Mouse (Mus musculus) limb, embryonic 12.5 days (tissue): ENCODE measurements at regions not wholly inside any gene's neighbourhood (a gene's known extent, or its start where the extent isn't known, plus 50 kb on each side); places are given as distances from the start of the nearest gene placed in this dataset.

Experiments used
- ATAC-seq: fragments of 200-750 bp; cut with Nextera tagmentation; 2 replicates; pipeline ENCODE4 v1.8.0; 2017; ENCODE audit warnings: low read depth, moderate TSS enrichment; ENCODE audit not compliant: insufficient number of reproducible peaks, insufficient read depth, low FRiP score, low TSS enrichment
- H3K27ac ChIP-seq: fragments of 300-500 bp; sonication (generic); 2 replicates; pipeline ENCODE4 v1.5.1; 2016; ENCODE audit warnings: mild to moderate bottlenecking, moderate library complexity
- H3K27me3 ChIP-seq: fragments of 300-500 bp; sonication (generic); 2 replicates; pipeline ENCODE4 v1.6.1; 2016; ENCODE audit warnings: mild to moderate bottlenecking, moderate library complexity
- H3K36me3 ChIP-seq: fragments of 300-500 bp; sonication (generic); 2 replicates; pipeline ENCODE4 v1.6.1; 2016; ENCODE audit warnings: mild to moderate bottlenecking, moderate library complexity
- H3K4me1 ChIP-seq: fragments of 300-500 bp; sonication (generic); replicated peaks from 2 replicates; pipeline ENCODE4 v1.6.1; 2016
- H3K4me2 ChIP-seq: fragments of 300-500 bp; sonication (generic); 2 replicates; pipeline ENCODE4 v1.6.1; 2016; ENCODE audit warnings: mild to moderate bottlenecking, moderate library complexity
- H3K4me3 ChIP-seq: fragments of 300-500 bp; sonication (generic); replicated peaks from 2 replicates; pipeline ENCODE4 v1.5.1; 2016; ENCODE audit warnings: mild to moderate bottlenecking
- H3K9ac ChIP-seq: fragments of 300-500 bp; sonication (generic); replicated peaks from 2 replicates; pipeline ENCODE4 v1.6.1; 2016; ENCODE audit warnings: mild to moderate bottlenecking, moderate library complexity
- H3K9me3 ChIP-seq: fragments of 300-500 bp; sonication (generic); 2 replicates; pipeline ENCODE4 v1.6.1; 2016; ENCODE audit warnings: mild to moderate bottlenecking, moderate library complexity
- WGBS: fragments of 180-500 bp; shearing (Covaris S2); methylation state at CpG from one replicate; pipeline ENCODE4 v1.1.7; 2016; 5-methylcytosine and 5-hydroxymethylcytosine counted together

DNA sequence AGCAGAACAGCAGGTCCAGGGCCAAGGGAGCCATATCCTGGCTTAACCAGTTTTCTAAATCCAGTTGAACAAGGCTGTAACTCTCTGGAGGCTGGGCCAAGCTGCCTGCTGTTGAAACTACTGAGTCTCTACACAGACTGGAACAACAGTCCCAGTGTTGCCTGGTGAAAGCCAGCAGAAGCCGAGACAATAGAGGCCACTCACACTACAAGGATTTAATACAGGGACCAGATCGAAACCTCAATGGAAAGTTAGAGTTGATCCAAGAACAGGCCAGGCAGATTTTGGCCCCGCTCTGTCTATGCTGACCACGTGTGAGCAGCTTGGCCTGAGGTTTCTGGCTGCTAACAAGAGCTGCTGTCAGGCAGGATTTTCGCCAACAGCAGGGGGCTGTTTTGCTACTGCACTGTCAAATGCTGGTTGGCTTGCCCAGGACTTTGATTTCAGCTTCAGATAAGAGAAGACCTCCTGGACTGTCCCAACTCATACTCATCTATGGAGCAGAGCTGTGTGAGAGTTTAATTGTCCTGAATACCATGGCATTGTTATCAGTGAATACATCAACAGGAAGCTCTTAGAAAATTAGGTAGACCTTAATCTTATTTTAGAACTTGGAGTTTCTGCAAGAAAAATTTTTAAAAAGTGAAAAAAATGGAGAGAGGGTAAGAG lies 95.7 kb upstream of the Pdzrn3 start:
- Histone ChIP-seq H3K4me2 (no peak overlapping the region), H3K36me3 (no peaks in the 10 kb centered on the region), H3K9me3 (no peaks in the 10 kb centered on the region), H3K9ac (no peak overlapping the region), H3K4me1 (peaks cover 15% of the 10 kb centered on the region; the same call in 1 of the 2 replicates), H3K27me3 (no peaks in the 10 kb centered on the region), H3K27ac (0 out of 2 replicates have a peak overlapping the region, but pooled peaks have one; percentile 13), H3K4me3 (no peak overlapping the region)
- WGBS: 30% methylated on average over 5 of the region's 5 CpGs
- peak; percentile 82 for ATAC-seq

DNA sequence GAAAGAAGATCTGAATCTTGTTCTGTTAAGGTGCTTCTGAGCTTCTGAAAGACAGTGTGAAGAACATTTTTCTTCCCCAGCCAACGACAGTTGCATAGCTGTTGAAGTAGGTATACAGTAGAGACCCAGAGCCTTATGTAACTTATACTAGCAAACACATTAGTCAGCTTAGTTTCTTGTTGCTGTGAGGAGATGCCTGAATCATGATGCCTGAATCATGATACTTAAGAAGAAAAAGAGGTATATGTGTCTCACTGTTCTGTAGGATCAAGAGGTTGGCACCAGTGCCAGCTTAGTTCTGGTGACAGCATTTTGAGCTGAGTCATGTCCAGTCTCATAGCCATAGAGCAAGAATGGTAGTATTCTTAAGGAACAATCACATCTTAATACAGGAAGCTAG lies 87.2 kb upstream of the Pdzrn3 start:
- H3K9ac ChIP-seq: no peak overlapping the region
- H3K4me1 ChIP-seq: no peaks in the 10 kb centered on the region
- 100% methylated on average over 1 of the region's 1 CpGs for WGBS
- no peak for ATAC-seq
- no peak overlapping the region for H3K27ac ChIP-seq
- no peaks in the 10 kb centered on the region for H3K9me3 ChIP-seq
- no peaks in the 10 kb centered on the region for H3K36me3 ChIP-seq
- no peaks in the 10 kb centered on the region; the same call in 1 of the 2 replicates for H3K27me3 ChIP-seq
- H3K4me2 ChIP-seq: no peak overlapping the region
- H3K4me3 ChIP-seq: no peak overlapping the region

DNA sequence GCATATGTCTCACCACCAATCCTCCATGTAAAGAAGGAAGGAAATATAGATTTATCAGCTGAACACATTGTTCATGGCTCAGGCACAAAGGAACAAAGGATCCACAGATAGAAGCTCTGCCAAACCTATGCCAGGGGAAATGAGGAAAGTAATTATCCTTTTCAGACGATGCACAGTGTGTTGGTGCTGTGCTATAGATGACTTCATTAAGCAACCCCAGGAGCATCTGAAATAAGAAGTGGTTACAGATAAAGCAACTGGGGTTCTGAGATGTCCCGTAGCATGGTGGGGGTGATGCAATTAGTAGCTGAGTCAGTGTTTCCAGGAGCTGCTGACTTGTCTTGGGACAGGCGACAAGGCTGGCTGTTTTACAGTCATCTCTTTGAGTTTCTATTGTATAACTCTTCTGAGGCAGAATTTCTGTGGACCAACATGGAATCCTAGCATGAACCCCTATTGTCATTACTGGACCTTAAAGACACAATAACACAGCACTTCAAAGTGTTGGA lies 86.2 kb upstream of the Pdzrn3 start:
- no peaks in the 10 kb centered on the region for H3K9me3 ChIP-seq
- ATAC-seq: no peak
- 87% methylated on average over 3 of the region's 3 CpGs for WGBS
- H3K9ac ChIP-seq: no peak overlapping the region
- H3K4me2 ChIP-seq: no peak overlapping the region
- no peaks in the 10 kb centered on the region for H3K4me1 ChIP-seq
- H3K27me3 ChIP-seq: peaks cover 3% of the 10 kb centered on the region
- H3K27ac ChIP-seq: no peak overlapping the region
- H3K4me3 ChIP-seq: no peak overlapping the region
- no peaks in the 10 kb centered on the region for H3K36me3 ChIP-seq

DNA sequence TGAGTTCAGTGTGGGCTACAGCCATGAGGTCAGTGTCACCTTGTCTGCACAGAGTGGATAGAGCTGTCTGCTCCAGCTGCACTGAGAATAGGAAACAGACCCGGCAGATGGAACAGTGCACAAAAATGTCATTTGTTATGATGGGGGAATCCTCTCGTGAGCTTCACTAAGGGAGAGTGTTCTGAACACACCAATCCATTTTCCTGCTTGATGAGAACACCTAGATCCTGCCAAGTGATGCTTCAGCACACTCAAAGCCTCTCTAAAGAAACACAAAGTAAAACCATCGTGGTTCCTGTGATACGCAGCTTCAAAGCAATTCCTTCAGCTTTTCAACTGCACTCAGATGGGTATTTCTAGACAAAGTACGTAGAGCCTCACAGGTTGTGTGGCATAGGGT lies 69.0 kb upstream of the Pdzrn3 start:
- peaks cover 26% of the 10 kb centered on the region for H3K27me3 ChIP-seq
- no peaks in the 10 kb centered on the region for H3K36me3 ChIP-seq
- H3K9me3 ChIP-seq: no peaks in the 10 kb centered on the region
- H3K9ac ChIP-seq: no peak overlapping the region
- H3K4me1 ChIP-seq: no peaks in the 10 kb centered on the region
- H3K4me3 ChIP-seq: no peak overlapping the region
- no peak for ATAC-seq
- H3K4me2 ChIP-seq: no peak overlapping the region
- no peak overlapping the region for H3K27ac ChIP-seq
- 77% methylated on average over 5 of the region's 5 CpGs for WGBS

DNA sequence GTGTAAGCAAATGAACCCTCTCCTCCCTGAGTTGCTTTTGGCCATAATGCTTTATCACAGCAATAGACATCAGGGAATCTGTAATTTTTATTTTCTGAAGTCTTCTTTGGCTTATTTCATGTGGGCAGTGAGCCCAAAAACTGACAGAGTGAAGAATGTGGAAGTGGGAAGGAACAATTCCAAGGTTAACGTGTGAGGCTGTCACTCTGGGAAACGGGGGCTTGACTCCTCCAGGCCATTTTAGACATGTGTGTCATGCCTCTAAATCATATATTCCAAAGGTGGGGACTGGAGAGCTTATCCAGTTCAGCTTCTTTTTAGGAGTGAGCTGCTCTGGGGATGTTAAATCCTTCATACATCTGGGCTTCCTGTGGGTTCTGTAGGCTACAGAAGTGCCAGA lies 68.6 kb upstream of the Pdzrn3 start:
- H3K4me2 ChIP-seq: no peak overlapping the region
- no peaks in the 10 kb centered on the region for H3K4me1 ChIP-seq
- ATAC-seq: no peak
- no peaks in the 10 kb centered on the region for H3K36me3 ChIP-seq
- WGBS: 48% methylated on average over 2 of the region's 2 CpGs
- peaks cover 25% of the 10 kb centered on the region for H3K27me3 ChIP-seq
- no peaks in the 10 kb centered on the region for H3K9me3 ChIP-seq
- no peak overlapping the region for H3K9ac ChIP-seq
- H3K27ac ChIP-seq: no peak overlapping the region
- H3K4me3 ChIP-seq: no peak overlapping the region

DNA sequence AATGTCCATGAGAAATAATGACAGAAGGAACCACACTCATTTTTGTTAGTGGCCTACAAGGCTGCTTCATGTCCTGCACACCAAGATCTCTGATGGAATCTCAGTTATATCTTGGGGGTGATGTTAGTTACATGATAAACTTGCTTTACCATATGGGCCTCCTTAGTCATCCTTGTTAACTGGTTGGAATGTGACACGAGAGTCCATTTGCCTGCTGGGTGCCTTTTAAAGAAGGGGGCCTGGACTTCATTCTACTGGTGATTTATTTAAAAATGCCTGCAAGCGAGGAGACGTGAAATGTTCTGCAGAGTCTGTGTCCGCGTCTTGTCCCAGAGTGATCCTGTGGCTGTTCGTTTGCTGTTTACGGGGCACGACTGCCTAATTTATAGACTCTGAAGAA lies 55.1 kb upstream of the Pdzrn3 start:
- peaks cover 53% of the 10 kb centered on the region for H3K27me3 ChIP-seq
- peak; percentile 56; the same call in 1 of the 2 replicates for ATAC-seq
- 0 out of 2 replicates have a peak overlapping the region, but pooled peaks have one; percentile 20 for H3K4me2 ChIP-seq
- no peak overlapping the region for H3K4me3 ChIP-seq
- 7% methylated on average over 8 of the region's 8 CpGs for WGBS
- no peaks in the 10 kb centered on the region for H3K9me3 ChIP-seq
- peaks cover 12% of the 10 kb centered on the region; the same call in 1 of the 2 replicates for H3K4me1 ChIP-seq
- no peak overlapping the region for H3K27ac ChIP-seq
- no peak overlapping the region for H3K9ac ChIP-seq
- no peaks in the 10 kb centered on the region for H3K36me3 ChIP-seq

DNA sequence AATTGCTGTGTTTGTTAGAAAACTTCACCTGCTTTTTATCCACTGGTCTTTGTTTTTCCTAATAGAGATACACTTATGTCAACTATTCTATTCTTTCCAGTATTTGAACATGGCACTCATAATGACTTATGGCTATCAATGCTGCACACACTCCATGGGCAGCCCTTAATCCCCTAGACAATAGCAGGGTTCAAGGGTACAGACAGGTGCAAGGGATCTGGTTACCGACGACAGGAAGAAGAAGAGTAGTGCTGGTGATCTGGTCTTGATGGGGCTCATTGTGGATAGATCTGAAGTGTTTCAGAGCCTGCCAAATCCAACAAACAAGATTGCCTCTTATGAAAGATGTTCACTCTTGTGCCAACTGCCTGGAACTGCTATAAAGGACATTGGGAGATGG lies 51.9 kb upstream of the Pdzrn3 start:
- ATAC-seq: no peak
- no peaks in the 10 kb centered on the region for H3K36me3 ChIP-seq
- H3K4me3 ChIP-seq: no peak overlapping the region
- H3K4me1 ChIP-seq: peaks cover 12% of the 10 kb centered on the region; the same call in 1 of the 2 replicates
- WGBS: 75% methylated on average over 2 of the region's 2 CpGs
- H3K9me3 ChIP-seq: no peaks in the 10 kb centered on the region
- H3K4me2 ChIP-seq: no peak overlapping the region
- H3K27me3 ChIP-seq: peaks cover 62% of the 10 kb centered on the region
- no peak overlapping the region for H3K27ac ChIP-seq
- no peak overlapping the region for H3K9ac ChIP-seq
